Mouse (Mus musculus) kidney, adult 9 months (tissue): ENCODE data around the gene Tnfaip8l3.
"Not testable (repeated sequence)": the region's sequence is repeated elsewhere in the genome, so short reads cannot be mapped to it uniquely, and the experiment has no call there.

Source experiments
- DNase-seq: peaks from one replicate; pipeline ENCODE4 v3.0.0; 2022

Gene Tnfaip8l3

DNA sequence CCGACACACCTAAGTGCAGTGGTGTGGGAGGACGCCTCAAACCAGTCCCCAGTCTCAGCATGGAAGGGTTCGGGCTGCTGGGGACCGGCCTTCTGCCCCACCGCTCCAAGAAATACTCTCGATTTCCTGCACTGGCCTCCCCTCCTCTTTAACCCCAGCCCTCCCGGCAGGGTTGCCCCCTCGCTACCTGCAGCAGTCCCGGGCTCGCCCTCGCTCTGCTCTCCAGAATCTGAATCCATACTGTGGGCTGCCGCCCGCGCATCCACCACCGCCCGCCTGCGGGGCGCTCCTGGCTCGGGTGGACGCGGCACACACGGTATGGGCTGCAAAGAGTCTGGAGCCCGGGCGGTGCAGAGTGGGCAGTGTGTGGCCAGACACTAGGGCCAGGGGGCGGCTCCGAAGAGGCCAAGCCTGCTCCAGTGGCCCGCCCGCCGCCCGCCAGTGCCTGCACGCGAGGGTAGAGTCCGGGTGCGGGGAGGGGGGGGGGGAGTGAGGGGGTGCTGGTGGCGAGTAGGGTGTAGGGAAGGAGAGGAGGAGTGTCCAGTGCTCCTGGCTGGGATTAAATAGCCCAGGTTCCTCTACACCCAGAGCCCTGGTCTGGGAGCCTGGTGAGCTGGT is at the start of gene Tnfaip8l3:
Tnfaip8l3 (minus strand) TSS at position 357 of the 618 bp plus-strand sequence.
- DNase-seq: peak; percentile 31

GRCm38 (mm10) chr9:54112726-54113125 is 44.5 kb upstream of the Tnfaip8l3 start:
- DNase-seq: peak; percentile 34

DNA sequence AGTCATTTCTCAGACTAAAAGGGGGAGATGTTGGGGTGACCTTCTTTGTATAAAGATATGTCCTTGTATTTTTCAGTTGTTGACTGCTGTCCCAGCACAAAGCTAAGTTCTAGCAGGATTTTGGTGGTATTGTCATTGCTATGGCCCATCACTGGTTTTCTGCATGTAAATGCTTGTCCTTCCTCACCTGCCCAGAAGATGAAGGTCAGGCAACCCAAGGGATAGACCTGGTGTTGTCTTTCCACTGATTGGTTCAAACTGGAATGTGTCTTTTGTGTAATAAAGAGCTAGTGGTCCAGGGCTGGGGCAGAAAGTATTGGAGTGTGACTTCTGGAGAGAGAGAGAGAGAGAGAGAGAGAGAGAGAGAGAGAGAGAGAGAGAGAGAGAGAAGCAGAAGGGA is 30.4 kb upstream of the Tnfaip8l3 start:
- DNase-seq: no peak

DNA sequence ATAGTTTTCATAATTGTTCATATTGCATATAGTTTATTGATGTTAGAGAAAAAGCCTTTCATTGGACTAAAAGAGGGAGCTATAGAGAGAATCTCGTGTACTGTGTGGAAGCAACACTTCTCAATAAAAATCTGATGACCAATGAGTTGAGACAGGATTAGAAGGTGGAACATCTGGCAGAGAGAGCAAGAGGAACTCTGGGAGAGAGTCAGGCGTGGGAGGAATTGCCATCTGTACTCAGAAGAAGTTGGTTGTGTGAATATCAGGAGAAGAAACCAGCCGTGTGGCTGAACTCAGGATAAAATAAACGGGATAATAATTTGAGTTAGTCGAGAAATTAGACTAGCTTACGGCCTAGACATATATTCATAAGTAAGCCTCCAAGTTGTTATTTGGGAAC is 28.9 kb upstream of the Tnfaip8l3 start:
- DNase-seq: no peak

DNA sequence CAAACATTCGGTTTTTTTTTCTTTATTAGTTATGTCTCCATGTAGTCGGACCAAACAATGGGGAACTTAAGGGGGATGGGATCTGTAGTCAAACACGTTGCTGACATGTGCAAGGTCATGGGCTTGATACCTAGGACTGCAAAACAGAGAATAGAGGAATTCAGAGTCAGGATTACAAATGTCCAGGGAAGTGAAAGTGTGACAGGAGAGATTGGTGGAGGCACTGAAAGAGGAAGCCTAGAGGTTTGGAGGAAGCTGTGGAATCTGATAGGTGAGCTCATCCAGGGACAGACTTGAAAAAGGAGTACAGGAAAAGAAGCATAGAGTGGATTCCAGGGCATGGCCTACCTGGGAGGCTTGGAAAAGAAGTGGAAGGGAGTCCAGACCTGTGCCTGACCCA is 16.1 kb upstream of the Tnfaip8l3 start:
- DNase-seq: no peak

DNA sequence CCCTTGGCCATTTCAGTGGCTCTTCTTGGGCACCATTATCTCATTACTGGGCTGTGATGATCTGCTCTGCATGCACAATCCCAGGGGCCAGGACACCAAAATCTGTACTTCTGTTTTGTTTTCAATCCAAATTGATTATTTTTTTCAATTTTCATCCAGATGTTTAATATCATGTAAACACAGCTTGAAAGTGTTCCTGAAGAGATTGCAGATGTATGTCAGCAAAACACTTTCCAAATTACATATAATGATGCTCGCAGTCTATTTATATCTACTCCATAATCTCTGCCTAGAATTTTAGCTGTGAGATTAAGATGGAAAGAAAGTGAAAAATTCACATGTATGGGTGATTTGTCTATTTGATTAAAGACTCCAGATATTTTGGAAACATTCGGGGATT is 9.6 kb upstream of the Tnfaip8l3 start:
- DNase-seq: no peak

GRCm38 (mm10) chr9:54074901-54075300 is 6.7 kb upstream of the Tnfaip8l3 start:
- DNase-seq: no peak

- DNase-seq: no peak
Observed at GRCm38 (mm10) chr9:54073688-54074087, 5.5 kb upstream of the Tnfaip8l3 start.

DNA sequence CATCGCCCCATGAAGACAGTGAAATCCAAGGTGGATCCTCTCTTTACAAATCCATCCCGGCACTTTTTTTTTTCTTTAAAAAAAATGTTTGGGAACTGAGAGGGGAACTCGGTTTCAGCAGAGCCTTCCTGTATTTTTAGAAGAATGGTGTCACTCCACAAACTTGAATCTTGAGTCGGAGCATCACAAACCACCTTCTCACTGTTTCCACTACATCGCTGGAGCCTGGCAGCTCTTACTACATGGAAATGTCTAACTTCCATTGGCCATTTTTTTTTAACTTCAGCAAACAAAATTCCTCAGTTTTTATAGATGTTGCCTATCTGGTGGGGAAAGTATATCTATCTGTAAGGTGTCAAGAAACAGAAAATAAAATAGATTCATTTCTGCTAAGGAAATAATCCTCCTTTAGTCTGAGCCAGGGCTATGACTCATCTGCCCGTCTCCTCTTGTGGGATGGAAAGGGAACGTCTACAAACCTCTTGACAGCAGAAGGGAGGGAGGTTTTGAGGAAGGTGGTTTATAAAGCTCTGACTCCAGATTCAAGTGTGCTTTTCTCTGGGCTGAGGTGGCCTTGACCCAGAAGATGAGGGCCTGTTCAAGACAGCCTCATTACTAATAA is 3.4 kb upstream of the Tnfaip8l3 start:
- no peak for DNase-seq

GRCm38 (mm10) chr9:54069204-54069603 is 1.0 kb upstream of the Tnfaip8l3 start:
- peak; percentile 47 for DNase-seq

DNA sequence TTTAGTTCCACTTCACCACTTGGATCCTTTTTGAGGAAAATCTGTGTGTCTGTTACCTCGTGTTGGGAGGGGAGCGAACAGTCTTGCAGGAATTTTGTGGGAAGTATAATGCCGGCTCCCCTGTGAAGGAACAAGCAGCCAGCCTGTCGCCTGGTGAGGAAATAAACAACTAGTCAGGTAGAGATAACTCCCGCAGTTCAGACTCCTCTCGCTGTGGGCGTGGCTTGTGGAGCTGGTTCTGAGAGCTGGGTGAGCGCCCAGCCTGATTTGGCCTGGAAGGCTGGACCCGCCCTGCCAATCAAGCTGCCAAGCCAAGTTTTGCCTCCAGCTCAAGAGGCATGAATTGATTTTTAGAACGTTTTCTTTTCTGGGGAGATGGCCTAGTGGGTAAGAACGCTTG is 589 bp upstream of the Tnfaip8l3 start:
- DNase-seq: peak; percentile 89

- no peak for DNase-seq
Observed at GRCm38 (mm10) chr9:54067642-54068031, 551 bp downstream of the Tnfaip8l3 start.

DNA sequence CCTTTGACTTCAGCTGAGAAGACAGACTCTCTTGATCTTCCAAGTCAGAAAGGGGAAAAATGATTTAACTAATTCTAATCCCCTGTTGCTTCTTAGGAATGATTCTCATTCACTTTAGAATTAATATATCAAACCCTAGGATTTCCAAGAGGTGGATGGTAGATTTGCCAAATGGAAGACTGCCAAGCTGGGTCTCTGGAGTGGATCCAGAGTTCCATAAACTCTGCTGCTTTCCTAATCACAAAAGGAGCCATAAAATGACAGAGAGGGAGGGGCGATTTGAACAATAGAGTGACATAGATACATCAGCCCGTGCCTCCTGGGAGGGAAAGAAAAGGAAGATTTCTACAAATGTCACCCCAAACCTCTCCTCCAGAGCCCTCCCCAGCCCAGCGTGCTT is 3.4 kb downstream of the Tnfaip8l3 start:
- DNase-seq: no peak

DNA sequence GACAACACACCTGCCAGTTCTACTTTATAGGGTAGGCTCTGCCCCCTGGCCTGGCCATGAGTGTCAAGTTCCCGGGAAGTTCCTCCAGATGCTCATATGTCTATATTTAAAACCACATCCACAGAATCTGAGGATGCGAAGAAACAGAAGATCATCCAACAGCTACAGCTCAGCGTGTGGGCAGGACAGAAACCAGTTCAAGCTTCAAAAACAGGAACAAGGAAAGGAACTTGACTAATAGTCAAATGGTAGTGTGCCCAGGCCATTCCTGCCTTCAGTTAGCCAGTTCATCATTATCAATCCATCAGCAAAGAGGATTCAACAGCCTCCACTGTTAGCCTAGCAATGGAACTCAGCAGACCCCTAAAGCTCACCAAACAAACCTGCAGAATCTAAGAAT is 4.5 kb downstream of the Tnfaip8l3 start:
- no peak for DNase-seq

GRCm38 (mm10) chr9:54061666-54062065 is 6.5 kb downstream of the Tnfaip8l3 start:
- no peak for DNase-seq

DNA sequence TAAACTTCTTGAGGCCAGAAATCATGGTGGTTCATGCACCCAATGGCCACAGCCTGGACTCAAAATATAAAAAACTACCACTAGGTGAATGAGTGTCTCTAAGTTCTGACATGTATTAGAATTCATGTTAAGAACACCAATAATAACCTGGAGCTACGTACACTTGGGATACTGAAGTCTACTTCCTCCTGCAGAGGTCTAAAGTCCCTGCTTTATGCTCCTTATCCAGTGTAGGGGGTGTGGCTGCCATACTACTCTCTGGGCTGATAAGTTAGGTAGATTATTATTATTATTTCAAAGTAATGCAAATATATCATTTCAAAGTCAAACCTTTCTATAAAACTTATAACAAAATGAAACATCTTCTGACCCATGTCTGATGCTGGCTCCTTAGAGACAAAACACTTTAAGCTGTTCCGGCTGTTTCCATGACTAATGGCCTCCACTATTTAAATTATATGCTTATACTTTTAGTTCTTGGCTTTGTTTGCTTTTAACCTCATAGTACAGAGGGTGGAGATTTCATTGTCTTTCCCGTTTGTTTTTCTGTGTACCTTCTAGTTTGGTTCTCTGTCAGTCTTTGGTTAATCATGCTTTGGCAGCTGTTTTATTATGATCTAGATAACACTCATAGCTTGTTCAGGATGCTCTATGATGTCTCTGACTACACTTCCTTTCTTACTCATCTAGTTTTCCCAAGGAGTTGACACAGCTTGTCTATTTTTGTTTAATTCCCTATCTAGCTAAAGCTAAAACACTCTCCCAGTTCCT is 16.7 kb downstream of the Tnfaip8l3 start:
- DNase-seq: no peak

DNA sequence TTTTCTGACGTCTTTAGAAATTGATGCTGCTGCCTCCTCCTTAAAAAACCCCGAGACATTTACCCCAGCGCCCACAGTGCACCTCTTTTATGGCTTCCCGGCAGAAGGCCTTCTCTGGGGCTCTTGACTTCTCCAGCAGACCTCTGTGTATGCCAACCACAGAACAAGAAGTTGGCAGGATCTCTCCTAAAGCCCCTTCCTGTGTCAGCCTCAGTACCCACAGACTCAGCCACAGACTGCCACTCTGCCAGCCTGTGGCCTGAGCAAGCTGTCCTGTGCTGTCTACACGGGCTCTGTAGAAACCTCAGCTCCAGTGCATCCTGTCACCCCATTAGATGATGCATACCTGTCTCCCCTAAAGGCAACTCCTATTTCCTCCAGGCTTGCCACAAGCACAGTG is 19.2 kb downstream of the Tnfaip8l3 start:
- no peak for DNase-seq

DNA sequence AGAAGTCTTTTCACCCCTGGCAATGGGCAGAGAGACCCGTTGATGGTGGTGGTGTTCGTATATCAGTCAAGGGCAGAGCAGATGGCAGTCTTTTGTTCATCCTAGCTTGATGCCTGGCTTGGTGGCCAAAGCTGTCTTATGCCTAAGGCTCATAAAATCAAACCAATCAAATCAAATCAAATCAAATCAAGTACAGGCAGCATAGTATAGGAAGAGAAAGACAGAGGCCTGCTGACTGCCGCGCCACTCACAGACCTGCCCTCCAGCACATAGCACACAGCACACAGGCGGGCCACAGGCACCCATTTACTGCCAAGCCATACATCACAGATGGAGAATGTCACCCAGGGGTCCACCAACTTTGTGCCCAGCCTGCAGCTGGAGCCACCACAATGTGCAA is 25.1 kb downstream of the Tnfaip8l3 start:
- no peak for DNase-seq

- peak; percentile 3 for DNase-seq
Observed at GRCm38 (mm10) chr9:54037717-54038116, 30.5 kb downstream of the Tnfaip8l3 start.

DNA sequence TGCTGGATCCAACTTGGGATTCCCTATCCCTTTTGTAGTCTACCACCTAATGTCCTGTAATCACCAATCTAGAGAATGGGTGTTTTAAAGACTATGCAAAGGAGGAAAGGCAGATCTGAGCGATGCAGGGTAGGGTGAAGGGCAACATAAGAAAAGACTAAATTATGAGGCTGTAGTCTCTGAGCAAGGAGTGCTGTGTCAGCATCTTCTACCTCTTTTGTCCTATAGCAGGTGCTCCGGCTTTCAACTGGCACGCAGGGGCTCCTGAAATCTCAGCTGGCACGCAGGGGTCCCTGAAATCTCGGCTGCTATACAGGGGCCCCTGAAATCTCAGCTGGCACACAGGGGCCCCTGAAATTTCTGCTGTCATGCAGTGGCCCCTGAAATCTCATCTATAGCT is 33.5 kb downstream of the Tnfaip8l3 start:
- no peak for DNase-seq

- DNase-seq: no peak
Observed at GRCm38 (mm10) chr9:54022795-54023194, 45.4 kb downstream of the Tnfaip8l3 start.

DNA sequence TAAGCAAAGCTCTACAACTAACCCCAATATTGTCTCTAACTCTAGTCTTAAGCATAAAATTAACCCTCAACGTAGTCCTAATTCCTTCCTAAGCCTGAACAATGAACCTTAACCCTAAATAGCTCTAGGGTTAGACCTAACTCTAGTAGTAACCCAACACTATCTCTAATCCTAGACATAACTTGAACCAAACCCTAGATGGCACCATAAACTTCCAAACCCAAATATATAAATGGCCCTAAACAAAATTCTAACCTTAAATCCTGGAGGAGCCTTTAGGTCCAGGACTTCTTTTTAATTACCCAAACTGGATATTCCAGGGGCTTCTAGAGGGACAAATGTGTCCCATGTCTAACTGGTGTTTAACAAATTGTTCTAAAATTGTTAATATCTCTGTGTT is 73.7 kb downstream of the Tnfaip8l3 start:
- no peak for DNase-seq

GRCm38 (mm10) chr9:53992567-53992966 is 75.6 kb downstream of the Tnfaip8l3 start:
- DNase-seq: not testable (repeated sequence)

DNA sequence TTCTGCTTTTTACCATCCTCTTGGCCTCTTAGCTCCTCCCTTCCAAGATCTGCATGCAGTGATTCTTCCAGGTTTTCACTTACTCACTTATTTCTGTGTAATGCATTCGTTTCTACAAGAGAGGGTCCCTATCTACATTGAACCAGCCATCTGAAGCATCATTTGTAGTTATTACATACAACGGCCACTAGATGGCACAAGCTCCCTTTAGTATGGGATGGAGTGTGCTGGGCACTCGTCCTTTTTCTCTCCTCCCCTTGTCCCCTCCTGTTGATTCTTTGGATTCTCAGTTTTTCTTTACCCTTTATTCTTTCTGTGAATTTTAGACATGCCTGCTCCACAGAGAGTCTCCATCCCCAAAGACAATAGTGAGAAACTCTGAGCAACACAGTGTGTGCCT is 77.3 kb downstream of the Tnfaip8l3 start:
- peak; percentile 30 for DNase-seq
